8 mouse cellular contexts compared by ENCODE assay signal in the genomic region with DNA sequence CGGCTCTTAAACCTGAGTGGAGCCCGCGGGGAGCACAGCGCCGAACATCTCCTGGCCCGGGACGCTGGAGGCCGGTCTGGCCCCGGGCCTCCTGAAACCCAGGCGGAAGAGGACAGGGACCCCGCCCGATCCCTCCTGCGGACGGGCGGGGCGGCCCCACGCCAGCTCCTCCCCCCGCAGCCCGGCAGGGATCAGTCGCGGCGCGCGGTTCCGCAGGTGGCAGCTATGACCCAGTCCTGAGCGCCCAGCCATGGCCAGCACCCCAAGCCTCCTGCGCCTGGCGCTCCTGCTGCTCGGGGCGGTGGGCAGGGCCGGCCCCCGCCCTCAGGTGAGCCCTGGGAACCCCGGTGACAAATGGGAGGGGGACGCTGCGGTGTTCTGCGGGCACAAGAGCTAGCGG. TPM values are rescaled to one million over a fixed set of nuclear protein-coding genes. Genes with fewer than 3 reads are reported as not detected.
DNase-seq lines count a peak whose midpoint lies in the region; ATAC-seq lines count a peak whose summit lies in the region.

A gene (plus strand): TSS at position 191 of the 400 bp plus-strand sequence.

- no peak within 1 kb of the TSS for H3K27ac ChIP-seq in heart, embryonic 14.5 days (replicated peaks in 1 of 2; ENCODE audit: control insufficient read depth in 1 of 2, insufficient read depth in 1 of 2, low read depth in 2 of 2, low read length in 2 of 2)
- no peak within 1 kb of the TSS for H3K27ac ChIP-seq in embryonic facial prominence, embryonic 15.5 days (replicated peaks)
- H3K27ac ChIP-seq in midbrain, embryonic 10.5 days (replicated peaks): peak within 1 kb of the TSS; percentile 75

- no peak for ATAC-seq in heart, embryonic 14.5 days (ENCODE audit: insufficient number of reproducible peaks, insufficient read depth, low FRiP score, low read depth)
- no peak for ATAC-seq in embryonic facial prominence, embryonic 15.5 days (ENCODE audit: insufficient number of reproducible peaks, low FRiP score, low TSS enrichment, low read depth)

- H3K9ac ChIP-seq in heart, embryonic 14.5 days (ENCODE audit: low read length): peak within 1 kb of the TSS; percentile 65
- no peak within 1 kb of the TSS for H3K9ac ChIP-seq in embryonic facial prominence, embryonic 15.5 days

- 0 out of 2 replicates have a peak, but pooled peaks cover 4% of the 10 kb centered on the region for H3K9me3 ChIP-seq in heart, embryonic 14.5 days (ENCODE audit: control insufficient read depth, low read length)
- no peaks in the 10 kb centered on the region for H3K9me3 ChIP-seq in embryonic facial prominence, embryonic 15.5 days (replicated peaks)
- no peaks in the 10 kb centered on the region for H3K9me3 ChIP-seq in midbrain, embryonic 10.5 days (replicated peaks)

- H3K4me2 ChIP-seq in heart, embryonic 14.5 days (ENCODE audit: low read length): peak within 1 kb of the TSS; percentile 91
- peak within 1 kb of the TSS; percentile 93 for H3K4me2 ChIP-seq in embryonic facial prominence, embryonic 15.5 days (replicated peaks)

- H3K4me3 ChIP-seq in heart, embryonic 14.5 days (ENCODE audit: control insufficient read depth in 1 of 2, insufficient read depth in 1 of 2, low read depth in 1 of 2, low read length in 2 of 2): peak within 1 kb of the TSS; percentile 40 to 48
- peak within 1 kb of the TSS; percentile 46 for H3K4me3 ChIP-seq in embryonic facial prominence, embryonic 15.5 days (replicated peaks)
- H3K4me3 ChIP-seq in midbrain, embryonic 10.5 days: peak within 1 kb of the TSS; percentile 60

- WGBS in heart, embryonic 14.5 days: 1% methylated on average over 26 of the region's 37 CpGs
- under 1% methylated on average over 36 of the region's 37 CpGs for WGBS in embryonic facial prominence, embryonic 15.5 days
- WGBS in midbrain, embryonic 10.5 days: under 1% methylated on average over 37 of the region's 37 CpGs

- DNase-seq in heart, postnatal 36 days: no peak
- DNase-seq in kidney, postnatal 14 days: peak; percentile 25
- peak; percentile 24 for DNase-seq in midbrain, embryonic 10.5 days (ENCODE audit: low spot score)
- DNase-seq in right cerebral cortex, adult 18-20 months: no peak
- no peak for DNase-seq in gastrocnemius, postnatal 10 days
- no peak for DNase-seq in frontal cortex, postnatal 36 days (ENCODE audit: low spot score in 2 of 2)

- 0 out of 4 replicates have a peak, but pooled peaks cover 0 to 4% of the 10 kb centered on the region in 2 experiments for H3K4me1 ChIP-seq in heart, embryonic 14.5 days (ENCODE audit: control insufficient read depth in 2 of 2, insufficient read depth in 2 of 2, low read length in 2 of 2)
- H3K4me1 ChIP-seq in embryonic facial prominence, embryonic 15.5 days: peaks cover 6% of the 10 kb centered on the region
- H3K4me1 ChIP-seq in midbrain, embryonic 10.5 days: peaks cover 22% of the 10 kb centered on the region

- peaks cover 45% of the 10 kb centered on the region for H3K27me3 ChIP-seq in heart, embryonic 14.5 days (ENCODE audit: control insufficient read depth, insufficient read depth, low read length)
- H3K27me3 ChIP-seq in embryonic facial prominence, embryonic 15.5 days: peaks cover 43% of the 10 kb centered on the region
- peaks cover 53% of the 10 kb centered on the region for H3K27me3 ChIP-seq in midbrain, embryonic 10.5 days (ENCODE audit: low read depth, poor library complexity, severe bottlenecking)

- intact Hi-C loops in heart, postnatal 36 days (cut with DNase I): no loop called here

- no peaks in the 10 kb centered on the region for H3K36me3 ChIP-seq in heart, embryonic 14.5 days (ENCODE audit: control insufficient read depth, insufficient read depth, low read length)
- no peaks in the 10 kb centered on the region for H3K36me3 ChIP-seq in embryonic facial prominence, embryonic 15.5 days
- H3K36me3 ChIP-seq in midbrain, embryonic 10.5 days: no peaks in the 10 kb centered on the region

RNA-seq across cellular contexts. Expression of the gene that starts here (rescaled TPM):
- polyA plus RNA-seq in heart, embryonic 14.5 days (2014; fragmentation: Nextera tagmentation; extraction: Ambion mirVana): 0.32 TPM in 2 replicates
- under 1 TPM; 0.19 to 0.41 TPM for total RNA-seq in heart, postnatal 36 days (2021)
- 0.07 and 0.09 TPM in 2 replicates for polyA plus RNA-seq in embryonic facial prominence, embryonic 15.5 days (2015; fragmentation: Nextera tagmentation; extraction: Ambion mirVana)
- not detected in 2 replicates for polyA plus RNA-seq in midbrain, embryonic 10.5 days (2016; fragmentation: Nextera tagmentation; extraction: Ambion mirVana)
- under 1 TPM in 1 of 2 experiments, not detected in 1; 0.16 TPM for total RNA-seq in gastrocnemius, postnatal 10 days (2021)

Comparison
In these comparisons a context has a peak if more than half of its experiments do, and no peak if none do; other contexts are left out.
1. Peak in DNase-seq, H3K4me3 ChIP-seq and H3K27ac ChIP-seq in midbrain, embryonic 10.5 days; RNA of the gene not detected or under 1 TPM.